Mouse (Mus musculus): ENCODE data around the gene Birc3. TPM values are rescaled to one million over a fixed set of nuclear protein-coding genes. Genes with fewer than 3 reads are reported as not detected.
A peak's percentile ranks its signal among the peaks of the same experiment; 100 is the strongest.

Birc3 gene
- polyA plus RNA-seq, 1 experiment: 1.9 TPM

- Histone ChIP-seq H3K36me3 (ENCODE audit: control insufficient read depth, insufficient read depth, low read length) (peaks cover 4% of the 10 kb centered on the region), H3K27ac (ENCODE audit: control insufficient read depth, insufficient read depth, low read depth, low read length) (no peak overlapping the region), H3K4me1 (ENCODE audit: control insufficient read depth, insufficient read depth, low read length) (peaks cover 6% of the 10 kb centered on the region), H3K27me3 (ENCODE audit: control insufficient read depth, insufficient read depth, low read length) (no peaks in the 10 kb centered on the region), H3K4me3 (ENCODE audit: control insufficient read depth, low read depth, low read length) (no peak overlapping the region)
- no peak for TF ChIP-seq POLR2A (IDR thresholded peaks at IDR 0.05; ENCODE audit: control insufficient read depth, low read depth, low read length)
- TF ChIP-seq CTCF (IDR thresholded peaks at IDR 0.05; ENCODE audit: control insufficient read depth, insufficient read depth, insufficient replicate concordance, low read depth, low read length): no peak
These were observed 37.7 kb downstream of the Birc3 start for GRCm38 (mm10) chr9:7835302-7835701.

- TF ChIP-seq POLR2A (IDR thresholded peaks at IDR 0.05; ENCODE audit: control insufficient read depth, low read depth, low read length) (no peak), CTCF (IDR thresholded peaks at IDR 0.05; ENCODE audit: control insufficient read depth, insufficient read depth, insufficient replicate concordance, low read depth, low read length) (no peak)
- Histone ChIP-seq H3K27me3 (ENCODE audit: control insufficient read depth, insufficient read depth, low read length) (no peaks in the 10 kb centered on the region), H3K27ac (ENCODE audit: control insufficient read depth, insufficient read depth, low read depth, low read length) (peak overlapping the region; percentile 46; the same call in 1 of the 2 replicates), H3K4me3 (ENCODE audit: control insufficient read depth, low read depth, low read length) (peak overlapping the region; percentile 77), H3K4me1 (ENCODE audit: control insufficient read depth, insufficient read depth, low read length) (peaks cover 6% of the 10 kb centered on the region), H3K36me3 (ENCODE audit: control insufficient read depth, insufficient read depth, low read length) (peaks cover 4% of the 10 kb centered on the region)
These were observed 39.6 kb downstream of the Birc3 start for GRCm38 (mm10) chr9:7833421-7833820.

- TF ChIP-seq POLR2A (IDR thresholded peaks at IDR 0.05; ENCODE audit: control insufficient read depth, low read depth, low read length): no peak
- TF ChIP-seq CTCF (IDR thresholded peaks at IDR 0.05; ENCODE audit: control insufficient read depth, insufficient read depth, insufficient replicate concordance, low read depth, low read length): no peak
- Histone ChIP-seq H3K4me3 (ENCODE audit: control insufficient read depth, low read depth, low read length) (peak overlapping the region; percentile 67), H3K27ac (ENCODE audit: control insufficient read depth, insufficient read depth, low read depth, low read length) (peak overlapping the region; percentile 22; the same call in 1 of the 2 replicates), H3K27me3 (ENCODE audit: control insufficient read depth, insufficient read depth, low read length) (no peaks in the 10 kb centered on the region), H3K4me1 (ENCODE audit: control insufficient read depth, insufficient read depth, low read length) (no peaks in the 10 kb centered on the region; the same call in none of the 2 replicates), H3K36me3 (ENCODE audit: control insufficient read depth, insufficient read depth, low read length) (peaks cover 3% of the 10 kb centered on the region)
These were observed 43.2 kb downstream of the Birc3 start for GRCm38 (mm10) chr9:7829531-7830528.

GRCm38 (mm10) chr9:7828706-7829105 lies 44.3 kb downstream of the Birc3 start:
- H3K36me3 ChIP-seq (ENCODE audit: control insufficient read depth, insufficient read depth, low read length): peaks cover 2% of the 10 kb centered on the region
- no peaks in the 10 kb centered on the region for H3K27me3 ChIP-seq (ENCODE audit: control insufficient read depth, insufficient read depth, low read length)
- no peaks in the 10 kb centered on the region; the same call in none of the 2 replicates for H3K4me1 ChIP-seq (ENCODE audit: control insufficient read depth, insufficient read depth, low read length)
- H3K4me3 ChIP-seq (ENCODE audit: control insufficient read depth, low read depth, low read length): peak overlapping the region; percentile 18; the same call in 1 of the 2 replicates
- no peak for TF ChIP-seq POLR2A (IDR thresholded peaks at IDR 0.05; ENCODE audit: control insufficient read depth, low read depth, low read length)
- no peak for TF ChIP-seq CTCF (IDR thresholded peaks at IDR 0.05; ENCODE audit: control insufficient read depth, insufficient read depth, insufficient replicate concordance, low read depth, low read length)
- H3K27ac ChIP-seq (ENCODE audit: control insufficient read depth, insufficient read depth, low read depth, low read length): no peak overlapping the region

- H3K36me3 ChIP-seq (ENCODE audit: control insufficient read depth, insufficient read depth, low read length): no peaks in the 10 kb centered on the region; the same call in none of the 2 replicates
- TF ChIP-seq CTCF (IDR thresholded peaks at IDR 0.05; ENCODE audit: control insufficient read depth, insufficient read depth, insufficient replicate concordance, low read depth, low read length) (no peak), POLR2A (IDR thresholded peaks at IDR 0.05; ENCODE audit: control insufficient read depth, low read depth, low read length) (no peak)
- no peak overlapping the region for H3K4me3 ChIP-seq (ENCODE audit: control insufficient read depth, low read depth, low read length)
- no peaks in the 10 kb centered on the region; the same call in 1 of the 2 replicates for H3K4me1 ChIP-seq (ENCODE audit: control insufficient read depth, insufficient read depth, low read length)
- no peaks in the 10 kb centered on the region for H3K27me3 ChIP-seq (ENCODE audit: control insufficient read depth, insufficient read depth, low read length)
- no peak overlapping the region for H3K27ac ChIP-seq (ENCODE audit: control insufficient read depth, insufficient read depth, low read depth, low read length)
These were observed 48.1 kb downstream of the Birc3 start for GRCm38 (mm10) chr9:7824916-7825315.

- H3K4me3 ChIP-seq (ENCODE audit: control insufficient read depth, low read depth, low read length): no peak overlapping the region
- TF ChIP-seq POLR2A (IDR thresholded peaks at IDR 0.05; ENCODE audit: control insufficient read depth, low read depth, low read length): no peak
- no peak for TF ChIP-seq CTCF (IDR thresholded peaks at IDR 0.05; ENCODE audit: control insufficient read depth, insufficient read depth, insufficient replicate concordance, low read depth, low read length)
- H3K27me3 ChIP-seq (ENCODE audit: control insufficient read depth, insufficient read depth, low read length): no peaks in the 10 kb centered on the region
- no peak overlapping the region for H3K27ac ChIP-seq (ENCODE audit: control insufficient read depth, insufficient read depth, low read depth, low read length)
- H3K4me1 ChIP-seq (ENCODE audit: control insufficient read depth, insufficient read depth, low read length): no peaks in the 10 kb centered on the region; the same call in 1 of the 2 replicates
- H3K36me3 ChIP-seq (ENCODE audit: control insufficient read depth, insufficient read depth, low read length): no peaks in the 10 kb centered on the region; the same call in none of the 2 replicates
These were observed 50.2 kb downstream of the Birc3 start for GRCm38 (mm10) chr9:7822758-7823157.

GRCm38 (mm10) chr9:7805101-7805506 lies 67.9 kb downstream of the Birc3 start:
- TF ChIP-seq CTCF (IDR thresholded peaks at IDR 0.05; ENCODE audit: control insufficient read depth, insufficient read depth, insufficient replicate concordance, low read depth, low read length) (no peak), POLR2A (IDR thresholded peaks at IDR 0.05; ENCODE audit: control insufficient read depth, low read depth, low read length) (no peak)
- Histone ChIP-seq H3K36me3 (ENCODE audit: control insufficient read depth, insufficient read depth, low read length) (no peaks in the 10 kb centered on the region), H3K4me1 (ENCODE audit: control insufficient read depth, insufficient read depth, low read length) (no peaks in the 10 kb centered on the region), H3K27ac (ENCODE audit: control insufficient read depth, insufficient read depth, low read depth, low read length) (no peak overlapping the region), H3K4me3 (ENCODE audit: control insufficient read depth, low read depth, low read length) (no peak overlapping the region), H3K27me3 (ENCODE audit: control insufficient read depth, insufficient read depth, low read length) (no peaks in the 10 kb centered on the region)

Other genes starting within 250 kb of the Birc3 start
- 0.02 TPM in 1 of 2 replicates, not detected in the other for gene Mmp20, start 245.0 kb downstream of the Birc3 start, polyA plus RNA-seq (2012; rRNA removed)
- 3.0 TPM in 1 of 2 replicates, not detected in the other for gene Mmp7, start 181.1 kb downstream of the Birc3 start, polyA plus RNA-seq (2012; rRNA removed)
- 31.8 and 32.8 TPM in 2 replicates for gene Tmem123, start 109.1 kb downstream of the Birc3 start, polyA plus RNA-seq (2012; rRNA removed)
- 28.4 and 33.6 TPM in 2 replicates for gene Birc2, start 36.1 kb downstream of the Birc3 start, polyA plus RNA-seq (2012; rRNA removed)
- 32.1 and 35.1 TPM in 2 replicates for gene Yap1, start 131.4 kb upstream of the Birc3 start, polyA plus RNA-seq (2012; rRNA removed)
- gene Cfap300, start 169.6 kb upstream of the Birc3 start, polyA plus RNA-seq (2012; rRNA removed): 44.1 and 45.7 TPM in 2 replicates